Mouse (Mus musculus) liver, embryonic 11.5 days (tissue): Measurements from ENCODE around the gene Nr1i2. TPM values are rescaled to one million over a fixed set of nuclear protein-coding genes. Genes with fewer than 3 reads are reported as not detected.

Experiments
- ATAC-seq: fragments of 200-750 bp; cut with Nextera tagmentation; replicated peaks from 2 replicates; pipeline ENCODE4 v1.8.0; 2017; ENCODE audit warnings: moderate number of reproducible peaks, mild to moderate bottlenecking, moderate TSS enrichment, moderate library complexity; ENCODE audit not compliant: low FRiP score
- DNase-seq: peaks from one replicate; pipeline ENCODE4 v3.0.0-alpha.2; 2017; ENCODE audit warnings: low spot score
- H3K27ac ChIP-seq: fragments of 300-500 bp; sonication (generic); 2 replicates; pipeline ENCODE4 v1.5.1; 2014; ENCODE audit warnings: mild to moderate bottlenecking, low read depth, low read length, control low read depth
- H3K27me3 ChIP-seq: fragments of 300-500 bp; sonication (generic); replicated peaks from 2 replicates; pipeline ENCODE4 v1.6.1; 2014; ENCODE audit warnings: low read length, mixed read lengths; ENCODE audit not compliant: control insufficient read depth, insufficient read depth
- H3K36me3 ChIP-seq: fragments of 300-500 bp; sonication (generic); 2 replicates; pipeline ENCODE4 v1.6.1; 2014; ENCODE audit warnings: mild to moderate bottlenecking, low read length, moderate library complexity, mixed read lengths; ENCODE audit not compliant: control insufficient read depth, insufficient read depth
- H3K4me1 ChIP-seq: fragments of 300-500 bp; sonication (generic); replicated peaks from 2 replicates; pipeline ENCODE4 v1.6.1; 2014; ENCODE audit warnings: low read length, mixed read lengths; ENCODE audit not compliant: control insufficient read depth, insufficient read depth
- H3K4me2 ChIP-seq: fragments of 300-500 bp; sonication (generic); 2 replicates; pipeline ENCODE4 v1.6.1; 2014; ENCODE audit warnings: mild to moderate bottlenecking, control low read depth, moderate library complexity
- H3K4me3 ChIP-seq: fragments of 300-500 bp; sonication (generic); 2 replicates; pipeline ENCODE4 v1.5.1; 2014; ENCODE audit warnings: low read depth, low read length, control low read depth
- H3K9ac ChIP-seq: fragments of 300-500 bp; sonication (generic); 2 replicates; pipeline ENCODE4 v1.6.1; 2014; ENCODE audit warnings: low read depth, low read length, control low read depth
- H3K9me3 ChIP-seq: fragments of 300-500 bp; sonication (generic); 2 replicates; pipeline ENCODE4 v1.6.1; 2016; ENCODE audit warnings: low read length, inconsistent platforms, mixed read lengths; ENCODE audit not compliant: control insufficient read depth
- WGBS: fragments of 180-500 bp; shearing (Covaris S2); extraction: QIAGEN DNeasy Blood & Tissue Kit; methylation state at CpG from one replicate; pipeline ENCODE4 v1.1.7; 2014; 5-methylcytosine and 5-hydroxymethylcytosine counted together
- polyA plus RNA-seq: library from polyadenylated mRNA; unstranded; fragments of >200 nt; fragmentation: Nextera tagmentation; extraction: Ambion mirVana; gene quantifications from 2 replicates; pipeline ENCODE4 v1.2.1, GENCODE M21; 2014

Gene Nr1i2
- polyA plus RNA-seq, 1 experiment from 2014 or later, result 1.8 TPM

- no peak overlapping the region for H3K27ac ChIP-seq
- ATAC-seq (no peak), DNase-seq (no peak)
- no peak overlapping the region for H3K9ac ChIP-seq
- no peaks in the 10 kb centered on the region for H3K9me3 ChIP-seq
- no peaks in the 10 kb centered on the region for H3K27me3 ChIP-seq
- WGBS, result 78% methylated on average over 7 of the region's 7 CpGs
- H3K4me3 ChIP-seq, result no peak overlapping the region
- H3K4me2 ChIP-seq, result no peak overlapping the region
- H3K4me1 ChIP-seq, result no peaks in the 10 kb centered on the region
- H3K36me3 ChIP-seq, result no peaks in the 10 kb centered on the region
Measured at GRCm38 (mm10) chr16:38280951-38281350, 13.7 kb downstream of the Nr1i2 start.

- H3K4me1 ChIP-seq, result no peaks in the 10 kb centered on the region
- no peak overlapping the region for H3K9ac ChIP-seq
- H3K4me2 ChIP-seq, result no peak overlapping the region
- no peak overlapping the region for H3K27ac ChIP-seq
- H3K27me3 ChIP-seq, result no peaks in the 10 kb centered on the region
- DNase-seq, result no peak
- no peak for ATAC-seq
- H3K4me3 ChIP-seq, result no peak overlapping the region
- H3K9me3 ChIP-seq, result no peaks in the 10 kb centered on the region
- no peaks in the 10 kb centered on the region for H3K36me3 ChIP-seq
- WGBS, result 89% methylated on average over 5 of the region's 5 CpGs
Measured at GRCm38 (mm10) chr16:38279794-38280193, 14.8 kb downstream of the Nr1i2 start.

DNA sequence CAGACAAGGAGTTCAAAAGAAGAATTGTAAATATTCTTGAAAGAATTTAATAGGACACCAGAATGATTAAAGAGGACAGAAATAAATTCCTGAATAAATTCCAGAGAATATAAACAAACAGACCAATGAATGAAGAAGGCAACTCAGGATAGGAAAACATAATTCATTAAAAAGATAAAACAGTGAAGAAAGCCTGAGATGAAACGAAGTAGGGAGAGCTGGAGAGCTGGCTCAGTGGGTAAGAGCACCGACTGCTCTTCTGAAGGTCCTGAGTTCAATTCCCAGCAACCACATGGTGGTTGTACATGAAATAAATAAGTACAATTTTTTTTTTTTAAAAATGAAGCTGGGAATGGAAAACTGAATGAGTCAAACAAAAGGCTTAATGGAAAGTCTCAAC lies 19.9 kb downstream of the Nr1i2 start:
- Histone ChIP-seq H3K4me1 (no peaks in the 10 kb centered on the region), H3K9ac (no peak overlapping the region), H3K4me2 (no peak overlapping the region), H3K27me3 (no peaks in the 10 kb centered on the region), H3K36me3 (no peaks in the 10 kb centered on the region), H3K27ac (no peak overlapping the region), H3K4me3 (no peak overlapping the region), H3K9me3 (no peaks in the 10 kb centered on the region)
- no peak for DNase-seq
- 73% methylated on average over 2 of the region's 2 CpGs for WGBS
- no peak for ATAC-seq

GRCm38 (mm10) chr16:38272483-38272882 lies 22.1 kb downstream of the Nr1i2 start:
- no peaks in the 10 kb centered on the region for H3K9me3 ChIP-seq
- no peaks in the 10 kb centered on the region for H3K36me3 ChIP-seq
- no peak overlapping the region for H3K27ac ChIP-seq
- no peaks in the 10 kb centered on the region for H3K4me1 ChIP-seq
- WGBS, result 79% methylated on average over 5 of the region's 5 CpGs
- no peaks in the 10 kb centered on the region for H3K27me3 ChIP-seq
- H3K4me3 ChIP-seq, result no peak overlapping the region
- DNase-seq, result no peak
- no peak for ATAC-seq
- no peak overlapping the region for H3K4me2 ChIP-seq
- H3K9ac ChIP-seq, result no peak overlapping the region

- ATAC-seq (no peak), DNase-seq (no peak)
- H3K36me3 ChIP-seq, result no peaks in the 10 kb centered on the region
- 38% methylated on average over 3 of the region's 3 CpGs for WGBS
- H3K4me1 ChIP-seq, result no peaks in the 10 kb centered on the region
- no peak overlapping the region for H3K9ac ChIP-seq
- no peaks in the 10 kb centered on the region for H3K9me3 ChIP-seq
- no peak overlapping the region for H3K4me3 ChIP-seq
- H3K27me3 ChIP-seq, result no peaks in the 10 kb centered on the region
- no peak overlapping the region for H3K27ac ChIP-seq
- H3K4me2 ChIP-seq, result no peak overlapping the region
Measured at GRCm38 (mm10) chr16:38271601-38272000, 23.0 kb downstream of the Nr1i2 start.

DNA sequence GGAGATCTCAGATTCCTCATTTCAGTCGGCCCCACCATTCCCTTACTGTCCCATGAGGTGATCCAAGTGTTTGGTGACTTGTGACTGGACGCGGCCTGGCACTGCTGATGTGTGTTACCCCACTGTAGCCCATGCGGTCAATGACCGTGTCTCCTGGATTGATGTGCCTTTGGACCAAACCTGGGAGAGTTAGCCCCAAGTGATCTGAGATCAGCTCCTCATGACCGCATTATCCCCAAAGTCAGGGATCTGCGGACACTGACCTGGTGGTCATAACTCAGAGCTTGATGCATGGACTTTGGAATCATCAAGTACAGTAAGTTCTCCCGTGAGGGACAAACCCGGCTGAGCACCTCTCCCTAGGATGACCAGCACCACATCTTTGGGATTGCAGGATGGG lies 38.7 kb downstream of the Nr1i2 start:
- ATAC-seq, result no peak
- no peaks in the 10 kb centered on the region for H3K4me1 ChIP-seq
- 83% methylated on average over 9 of the region's 9 CpGs for WGBS

GRCm38 (mm10) chr16:38255107-38255506 lies 39.5 kb downstream of the Nr1i2 start:
- Histone ChIP-seq H3K27me3 (no peaks in the 10 kb centered on the region), H3K9me3 (no peaks in the 10 kb centered on the region), H3K4me1 (no peaks in the 10 kb centered on the region), H3K27ac (no peak overlapping the region), H3K36me3 (no peaks in the 10 kb centered on the region), H3K4me2 (no peak overlapping the region), H3K4me3 (no peak overlapping the region), H3K9ac (no peak overlapping the region)
- no peak for DNase-seq
- WGBS, result 76% methylated on average over 4 of the region's 4 CpGs
- ATAC-seq, result no peak

More for the DNA sequence above, 38.7 kb downstream of the Nr1i2 start:
- no peak overlapping the region for H3K4me3 ChIP-seq
- no peaks in the 10 kb centered on the region for H3K9me3 ChIP-seq
- no peaks in the 10 kb centered on the region for H3K27me3 ChIP-seq
- H3K4me2 ChIP-seq, result no peak overlapping the region
- no peak for DNase-seq
- H3K27ac ChIP-seq, result no peak overlapping the region
- H3K36me3 ChIP-seq, result no peaks in the 10 kb centered on the region
- no peak overlapping the region for H3K9ac ChIP-seq

DNA sequence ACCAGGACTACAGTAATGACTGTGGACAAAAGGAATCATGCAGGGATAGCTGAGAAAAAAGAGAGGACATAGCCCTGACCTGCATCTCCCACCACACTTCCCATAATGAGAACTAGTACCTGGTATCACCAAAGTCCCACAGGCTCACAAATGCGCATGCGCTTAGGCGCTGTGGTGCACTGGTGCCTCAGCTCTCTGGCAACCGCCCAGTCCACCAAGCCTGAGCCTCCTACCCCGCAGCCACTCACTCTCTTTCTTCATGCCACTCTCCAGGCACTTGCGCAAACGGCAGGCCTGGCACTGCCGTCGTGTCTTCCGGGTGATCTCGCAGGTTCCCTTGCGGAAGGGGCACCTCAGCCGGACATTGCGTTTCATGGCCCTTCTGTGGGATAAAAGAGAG lies 40.6 kb downstream of the Nr1i2 start:
- H3K4me1 ChIP-seq, result 0 out of 2 replicates have a peak, but pooled peaks cover under 1% of the 10 kb centered on the region
- ATAC-seq (no peak), DNase-seq (no peak)
- no peak overlapping the region for H3K9ac ChIP-seq
- no peaks in the 10 kb centered on the region for H3K27me3 ChIP-seq
- H3K4me2 ChIP-seq, result no peak overlapping the region
- H3K36me3 ChIP-seq, result no peaks in the 10 kb centered on the region
- H3K9me3 ChIP-seq, result no peaks in the 10 kb centered on the region
- no peak overlapping the region for H3K27ac ChIP-seq
- 76% methylated on average over 14 of the region's 14 CpGs for whole genome bisulfite sequencing
- no peak overlapping the region for H3K4me3 ChIP-seq

DNA sequence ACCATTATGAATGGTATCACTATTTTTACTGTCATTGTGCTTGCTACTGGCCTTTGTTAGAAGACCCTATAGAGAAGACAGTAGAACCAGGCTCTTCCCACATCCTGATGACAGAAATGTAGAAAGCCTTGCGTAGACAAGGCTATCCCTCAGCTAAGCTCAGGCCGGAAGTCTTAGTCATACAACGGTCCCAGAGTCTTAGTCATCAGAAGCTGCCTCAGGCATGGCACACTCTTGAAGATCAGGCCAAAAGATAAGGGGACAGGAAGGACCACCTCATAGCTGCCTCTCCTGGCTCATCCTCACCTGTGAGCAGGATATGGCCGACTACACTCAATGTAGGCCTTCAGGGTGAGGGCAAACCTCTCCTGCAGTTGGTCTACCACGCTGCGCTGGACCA lies 44.2 kb downstream of the Nr1i2 start:
- Histone ChIP-seq H3K9ac (no peak overlapping the region), H3K4me2 (no peak overlapping the region), H3K27me3 (no peaks in the 10 kb centered on the region), H3K27ac (no peak overlapping the region), H3K36me3 (no peaks in the 10 kb centered on the region), H3K4me1 (0 out of 2 replicates have a peak, but pooled peaks cover 2% of the 10 kb centered on the region), H3K9me3 (no peaks in the 10 kb centered on the region), H3K4me3 (no peak overlapping the region)
- DNase-seq, result no peak
- WGBS, result 81% methylated on average over 6 of the region's 6 CpGs
- no peak for ATAC-seq
